Mouse (Mus musculus): ENCODE measurements around the gene Pigk. TPM values are rescaled to one million over a fixed set of nuclear protein-coding genes. Genes with fewer than 3 reads are reported as not detected.
"Not testable (repeated sequence)": the region's sequence is repeated elsewhere in the genome, so short reads cannot be mapped to it uniquely, and the experiment has no call there.

Gene Pigk
- polyA plus RNA-seq, 1 experiment from 2014 or later = 42.9 TPM

DNA sequence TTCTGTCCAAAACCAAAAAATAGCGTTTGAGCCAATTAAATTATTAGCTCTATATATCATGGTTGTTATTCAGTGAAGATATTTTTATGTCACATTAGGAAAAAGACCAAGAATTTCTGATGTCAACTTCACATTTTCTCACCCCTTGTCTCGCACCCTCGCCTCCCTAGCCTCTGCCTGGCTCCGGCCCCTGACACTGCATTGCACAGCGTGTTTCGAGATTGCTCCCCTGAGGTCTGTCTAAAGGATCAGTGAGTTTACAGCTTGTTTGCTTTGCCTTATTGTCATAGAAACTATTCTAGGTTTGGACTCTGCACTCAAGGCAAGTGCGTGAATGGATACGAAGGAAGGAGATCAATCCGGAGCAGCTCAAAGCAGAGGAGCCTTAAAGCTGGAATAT lies 24.8 kb upstream of the Pigk start:
- WGBS = 66% methylated on average over 9 of the region's 9 CpGs
- Histone ChIP-seq H3K4me2 (ENCODE audit: low read length) (no peak overlapping the region), H3K9me3 (ENCODE audit: control insufficient read depth, low read length) (no peaks in the 10 kb centered on the region), H3K36me3 (ENCODE audit: control insufficient read depth, insufficient read depth, low read length) (no peaks in the 10 kb centered on the region), H3K4me1 (replicated peaks; ENCODE audit: control insufficient read depth, insufficient read depth, low read length) (no peaks in the 10 kb centered on the region), H3K27me3 (replicated peaks; ENCODE audit: control insufficient read depth, insufficient read depth, low read length) (no peaks in the 10 kb centered on the region), H3K4me3 (ENCODE audit: low read depth, low read length) (no peak overlapping the region), H3K9ac (ENCODE audit: low read length) (no peak overlapping the region), H3K27ac (ENCODE audit: low read depth) (no peak overlapping the region)
- no peak for DNase-seq (ENCODE audit: low spot score)
- peak; percentile 78 for ATAC-seq (replicated peaks; ENCODE audit: low FRiP score, low TSS enrichment, low read depth)

GRCm38 (mm10) chr3:152694950-152695349 lies 18.9 kb upstream of the Pigk start:
- no peak for ATAC-seq (replicated peaks; ENCODE audit: low FRiP score, low TSS enrichment, low read depth)
- H3K4me2 ChIP-seq (ENCODE audit: low read length) = no peak overlapping the region
- no peak for DNase-seq (ENCODE audit: low spot score)
- WGBS = 94% methylated on average over 3 of the region's 3 CpGs
- H3K27ac ChIP-seq (ENCODE audit: low read depth) = no peak overlapping the region
- no peaks in the 10 kb centered on the region for H3K4me1 ChIP-seq (replicated peaks; ENCODE audit: control insufficient read depth, insufficient read depth, low read length)
- H3K27me3 ChIP-seq (replicated peaks; ENCODE audit: control insufficient read depth, insufficient read depth, low read length) = no peaks in the 10 kb centered on the region
- H3K9ac ChIP-seq (ENCODE audit: low read length) = no peak overlapping the region
- no peaks in the 10 kb centered on the region for H3K36me3 ChIP-seq (ENCODE audit: control insufficient read depth, insufficient read depth, low read length)
- H3K9me3 ChIP-seq (ENCODE audit: control insufficient read depth, low read length) = no peaks in the 10 kb centered on the region
- H3K4me3 ChIP-seq (ENCODE audit: low read depth, low read length) = no peak overlapping the region

GRCm38 (mm10) chr3:152698017-152698416 lies 15.9 kb upstream of the Pigk start:
- no peaks in the 10 kb centered on the region for H3K9me3 ChIP-seq (ENCODE audit: control insufficient read depth, low read length)
- no peak for DNase-seq (ENCODE audit: low spot score)
- no peaks in the 10 kb centered on the region for H3K36me3 ChIP-seq (ENCODE audit: control insufficient read depth, insufficient read depth, low read length)
- H3K4me2 ChIP-seq (ENCODE audit: low read length) = no peak overlapping the region
- ATAC-seq (replicated peaks; ENCODE audit: low FRiP score, low TSS enrichment, low read depth) = no peak
- WGBS = 86% methylated on average over 5 of the region's 5 CpGs
- H3K27ac ChIP-seq (ENCODE audit: low read depth) = no peak overlapping the region
- no peak overlapping the region for H3K9ac ChIP-seq (ENCODE audit: low read length)
- H3K4me3 ChIP-seq (ENCODE audit: low read depth, low read length) = no peak overlapping the region
- no peaks in the 10 kb centered on the region for H3K27me3 ChIP-seq (replicated peaks; ENCODE audit: control insufficient read depth, insufficient read depth, low read length)
- no peaks in the 10 kb centered on the region for H3K4me1 ChIP-seq (replicated peaks; ENCODE audit: control insufficient read depth, insufficient read depth, low read length)

DNA sequence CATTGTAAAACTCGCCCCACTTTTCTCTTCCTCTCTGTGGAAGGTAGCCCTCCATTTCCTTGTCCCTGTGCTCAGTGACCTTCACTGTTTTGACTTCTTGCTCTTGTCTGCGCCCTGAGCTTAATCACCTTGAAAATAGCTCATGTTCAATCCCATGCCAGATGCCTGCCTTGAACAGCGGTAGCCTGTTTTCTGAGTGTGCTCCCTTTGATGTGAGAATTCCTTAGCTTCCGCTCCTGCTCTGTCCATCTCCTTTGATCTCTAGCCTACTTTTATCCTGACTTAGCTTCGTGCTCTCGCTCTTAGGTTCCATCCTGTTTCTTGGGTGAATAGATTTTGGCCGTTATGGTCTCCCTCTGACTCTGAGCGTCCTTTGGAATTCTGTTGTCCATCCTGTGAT lies 14.6 kb upstream of the Pigk start:
- Histone ChIP-seq H3K9me3 (ENCODE audit: control insufficient read depth, low read length) (no peaks in the 10 kb centered on the region), H3K27me3 (replicated peaks; ENCODE audit: control insufficient read depth, insufficient read depth, low read length) (no peaks in the 10 kb centered on the region), H3K4me1 (replicated peaks; ENCODE audit: control insufficient read depth, insufficient read depth, low read length) (no peaks in the 10 kb centered on the region), H3K4me2 (ENCODE audit: low read length) (no peak overlapping the region), H3K4me3 (ENCODE audit: low read depth, low read length) (no peak overlapping the region), H3K27ac (ENCODE audit: low read depth) (no peak overlapping the region), H3K36me3 (ENCODE audit: control insufficient read depth, insufficient read depth, low read length) (no peaks in the 10 kb centered on the region), H3K9ac (ENCODE audit: low read length) (no peak overlapping the region)
- 52% methylated on average over 8 of the region's 8 CpGs for WGBS
- no peak for DNase-seq (ENCODE audit: low spot score)
- ATAC-seq (replicated peaks; ENCODE audit: low FRiP score, low TSS enrichment, low read depth) = no peak

- H3K9ac ChIP-seq (ENCODE audit: low read length) = not testable (repeated sequence)
- 0 out of 2 replicates have a peak, but pooled peaks have one; percentile 58 for ATAC-seq (replicated peaks; ENCODE audit: low FRiP score, low TSS enrichment, low read depth)
- 90% methylated on average over 8 of the region's 8 CpGs for WGBS
Observed at GRCm38 (mm10) chr3:152701536-152701935, 12.4 kb upstream of the Pigk start.

DNA sequence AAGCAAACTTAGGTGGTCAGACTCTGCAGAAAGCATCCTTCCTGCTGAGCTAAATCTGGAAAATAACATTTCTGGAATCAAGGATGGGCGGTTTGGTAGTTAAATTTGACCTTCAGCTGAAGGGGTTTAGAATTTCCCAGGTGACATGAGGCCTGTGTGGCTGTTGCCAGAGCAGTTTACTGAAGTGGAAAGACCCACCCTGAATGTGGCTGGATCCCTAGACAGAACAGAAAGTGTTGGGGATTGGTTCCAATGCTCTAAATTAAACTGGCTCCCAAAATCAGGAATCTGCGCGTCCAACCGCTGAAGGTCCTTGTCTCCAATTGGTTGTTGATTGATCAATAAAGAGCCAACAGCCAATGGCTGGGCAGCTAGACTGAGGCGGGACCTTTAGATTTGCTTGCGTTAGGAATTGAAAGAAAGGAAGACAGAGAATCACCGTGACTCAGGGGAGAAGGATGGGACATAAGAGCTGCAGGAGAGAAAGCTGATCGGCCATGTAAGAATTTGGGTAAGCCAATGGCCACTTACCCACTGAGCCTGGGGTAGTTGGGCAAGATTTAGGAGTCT lies 11.5 kb upstream of the Pigk start:
- DNase-seq (ENCODE audit: low spot score) (no peak), ATAC-seq (replicated peaks; ENCODE audit: low FRiP score, low TSS enrichment, low read depth) (no peak)
- H3K4me3 ChIP-seq (ENCODE audit: low read depth, low read length) = no peak overlapping the region
- no peak overlapping the region for H3K9ac ChIP-seq (ENCODE audit: low read length)
- peak overlapping the region; percentile 3; the same call in 1 of the 2 replicates for H3K4me2 ChIP-seq (ENCODE audit: low read length)
- no peaks in the 10 kb centered on the region for H3K36me3 ChIP-seq (ENCODE audit: control insufficient read depth, insufficient read depth, low read length)
- H3K27ac ChIP-seq (ENCODE audit: low read depth) = no peak overlapping the region
- no peaks in the 10 kb centered on the region for H3K9me3 ChIP-seq (ENCODE audit: control insufficient read depth, low read length)
- no peaks in the 10 kb centered on the region for H3K4me1 ChIP-seq (replicated peaks; ENCODE audit: control insufficient read depth, insufficient read depth, low read length)
- H3K27me3 ChIP-seq (replicated peaks; ENCODE audit: control insufficient read depth, insufficient read depth, low read length) = no peaks in the 10 kb centered on the region
- 56% methylated on average over 8 of the region's 8 CpGs for WGBS

More at GRCm38 (mm10) chr3:152701536-152701935, 12.4 kb upstream of the Pigk start:
- H3K36me3 ChIP-seq (ENCODE audit: control insufficient read depth, insufficient read depth, low read length); H3K9me3 ChIP-seq (ENCODE audit: control insufficient read depth, low read length); H3K27me3 ChIP-seq (replicated peaks; ENCODE audit: control insufficient read depth, insufficient read depth, low read length); H3K4me2 ChIP-seq (ENCODE audit: low read length); H3K27ac ChIP-seq (ENCODE audit: low read depth); DNase-seq (ENCODE audit: low spot score); H3K4me1 ChIP-seq (replicated peaks; ENCODE audit: control insufficient read depth, insufficient read depth, low read length); H3K4me3 ChIP-seq (ENCODE audit: low read depth, low read length): not testable (repeated sequence)

GRCm38 (mm10) chr3:152705826-152706225 lies 8.1 kb upstream of the Pigk start:
- no peak for ATAC-seq (replicated peaks; ENCODE audit: low FRiP score, low TSS enrichment, low read depth)
- no peak for DNase-seq (ENCODE audit: low spot score)
- Histone ChIP-seq H3K9me3 (ENCODE audit: control insufficient read depth, low read length) (no peaks in the 10 kb centered on the region), H3K4me1 (replicated peaks; ENCODE audit: control insufficient read depth, insufficient read depth, low read length) (no peaks in the 10 kb centered on the region), H3K27me3 (replicated peaks; ENCODE audit: control insufficient read depth, insufficient read depth, low read length) (no peaks in the 10 kb centered on the region), H3K4me3 (ENCODE audit: low read depth, low read length) (no peak overlapping the region), H3K27ac (ENCODE audit: low read depth) (no peak overlapping the region), H3K4me2 (ENCODE audit: low read length) (no peak overlapping the region), H3K36me3 (ENCODE audit: control insufficient read depth, insufficient read depth, low read length) (no peaks in the 10 kb centered on the region), H3K9ac (ENCODE audit: low read length) (no peak overlapping the region)
- WGBS = 77% methylated on average over 5 of the region's 5 CpGs

DNA sequence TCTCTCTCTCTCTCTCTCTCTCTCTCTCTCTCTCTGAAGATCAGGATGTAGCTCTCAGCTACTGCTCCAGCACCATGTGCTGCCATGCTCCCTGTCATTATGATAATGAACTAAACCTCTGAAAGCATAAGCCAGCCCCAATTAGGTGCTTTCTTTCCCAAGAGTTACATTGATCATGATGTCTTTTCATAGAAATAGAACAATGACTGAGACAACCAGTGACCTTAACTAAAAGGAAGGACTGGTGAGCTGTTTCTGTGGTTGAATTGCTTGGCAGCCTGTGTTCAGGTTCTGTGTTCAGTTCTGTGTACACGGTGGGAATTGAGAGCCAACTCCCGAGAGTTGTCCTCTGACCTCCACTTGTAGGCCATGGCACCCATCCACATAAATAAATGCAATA lies 7.0 kb upstream of the Pigk start:
- H3K9me3 ChIP-seq (ENCODE audit: control insufficient read depth, low read length) = no peaks in the 10 kb centered on the region
- H3K4me3 ChIP-seq (ENCODE audit: low read depth, low read length) = no peak overlapping the region
- DNase-seq (ENCODE audit: low spot score) (no peak), ATAC-seq (replicated peaks; ENCODE audit: low FRiP score, low TSS enrichment, low read depth) (no peak)
- H3K4me1 ChIP-seq (replicated peaks; ENCODE audit: control insufficient read depth, insufficient read depth, low read length) = no peaks in the 10 kb centered on the region
- H3K27ac ChIP-seq (ENCODE audit: low read depth) = no peak overlapping the region
- no peak overlapping the region for H3K9ac ChIP-seq (ENCODE audit: low read length)
- no peaks in the 10 kb centered on the region for H3K36me3 ChIP-seq (ENCODE audit: control insufficient read depth, insufficient read depth, low read length)
- no peak overlapping the region for H3K4me2 ChIP-seq (ENCODE audit: low read length)
- no peaks in the 10 kb centered on the region for H3K27me3 ChIP-seq (replicated peaks; ENCODE audit: control insufficient read depth, insufficient read depth, low read length)
- 88% methylated on average over 2 of the region's 2 CpGs for WGBS

GRCm38 (mm10) chr3:152707321-152707823 lies 6.5 kb upstream of the Pigk start:
- Histone ChIP-seq H3K4me1 (replicated peaks; ENCODE audit: control insufficient read depth, insufficient read depth, low read length) (no peaks in the 10 kb centered on the region), H3K9ac (ENCODE audit: low read length) (no peak overlapping the region), H3K36me3 (ENCODE audit: control insufficient read depth, insufficient read depth, low read length) (no peaks in the 10 kb centered on the region), H3K27me3 (replicated peaks; ENCODE audit: control insufficient read depth, insufficient read depth, low read length) (no peaks in the 10 kb centered on the region), H3K4me2 (ENCODE audit: low read length) (no peak overlapping the region), H3K4me3 (ENCODE audit: low read depth, low read length) (no peak overlapping the region), H3K27ac (ENCODE audit: low read depth) (no peak overlapping the region), H3K9me3 (ENCODE audit: control insufficient read depth, low read length) (no peaks in the 10 kb centered on the region)
- 87% methylated on average over 5 of the region's 5 CpGs for WGBS
- no peak for ATAC-seq (replicated peaks; ENCODE audit: low FRiP score, low TSS enrichment, low read depth)
- DNase-seq (ENCODE audit: low spot score) = no peak
